Mouse (Mus musculus) layer of hippocampus, adult 11-12 months (tissue): ENCODE data around the gene Pde4c.

ENCODE experiments used
- DNase-seq: peaks from one replicate; pipeline ENCODE4 v3.0.0; 2022; ENCODE audit warnings: low spot score

Pde4c gene

DNA sequence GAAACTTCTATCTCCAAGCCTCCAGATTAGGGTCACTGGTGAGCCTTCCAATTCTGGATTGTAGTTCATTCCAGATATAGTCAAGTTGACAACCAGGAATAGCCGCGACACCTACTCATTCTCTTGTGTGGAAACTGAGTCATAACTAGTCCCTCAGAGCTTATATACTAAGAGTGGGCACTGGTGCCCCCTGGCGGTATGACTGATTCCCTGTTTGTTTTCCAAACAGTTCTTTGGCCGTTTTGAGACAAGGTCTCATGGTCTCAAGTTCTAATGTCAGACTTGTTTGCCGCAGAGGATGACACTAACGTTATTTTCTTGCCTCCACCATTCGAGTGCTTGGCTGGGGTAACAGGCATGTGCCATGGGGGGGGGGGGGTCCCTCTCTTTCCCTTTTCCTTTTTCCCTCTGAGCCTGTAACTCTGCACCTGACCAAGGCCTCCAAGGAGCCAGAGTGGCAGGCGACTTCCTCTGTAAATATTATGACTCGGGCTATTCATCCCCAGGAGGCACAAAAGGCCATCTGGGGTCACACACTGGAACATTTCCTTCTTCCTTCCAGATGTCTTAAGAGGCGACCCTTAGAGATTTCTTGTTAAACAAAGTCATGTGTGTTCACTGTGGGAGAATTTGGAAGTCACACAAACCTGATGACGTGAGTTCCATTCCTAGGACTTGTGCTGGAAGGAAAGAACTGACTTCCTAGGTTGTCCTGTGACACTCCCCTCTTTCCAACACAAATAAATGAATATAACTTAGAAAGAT lies 28.7 kb downstream of the Pde4c start:
- DNase-seq, result peak; percentile 83

DNA sequence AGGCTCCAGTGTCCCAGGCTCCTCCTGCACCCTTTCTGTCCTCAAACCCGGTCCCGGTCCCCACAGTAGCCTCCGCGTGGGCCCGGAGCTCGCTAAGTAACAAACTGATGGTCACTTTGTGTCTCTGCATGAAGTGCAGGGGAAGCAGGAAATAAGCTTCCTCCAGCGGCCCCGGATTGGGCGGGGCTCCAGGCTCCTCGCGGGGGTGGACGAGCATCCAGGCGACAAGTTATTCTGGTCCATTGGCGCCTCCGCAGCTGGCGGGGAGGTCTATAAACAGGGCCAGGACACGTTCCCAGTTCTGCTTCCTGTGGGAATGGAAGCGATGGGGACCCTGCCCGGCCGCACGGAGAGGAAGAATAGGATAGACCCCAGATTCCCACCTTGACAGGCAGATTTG lies 29.6 kb downstream of the Pde4c start:
- peak; percentile 85 for DNase-seq

DNA sequence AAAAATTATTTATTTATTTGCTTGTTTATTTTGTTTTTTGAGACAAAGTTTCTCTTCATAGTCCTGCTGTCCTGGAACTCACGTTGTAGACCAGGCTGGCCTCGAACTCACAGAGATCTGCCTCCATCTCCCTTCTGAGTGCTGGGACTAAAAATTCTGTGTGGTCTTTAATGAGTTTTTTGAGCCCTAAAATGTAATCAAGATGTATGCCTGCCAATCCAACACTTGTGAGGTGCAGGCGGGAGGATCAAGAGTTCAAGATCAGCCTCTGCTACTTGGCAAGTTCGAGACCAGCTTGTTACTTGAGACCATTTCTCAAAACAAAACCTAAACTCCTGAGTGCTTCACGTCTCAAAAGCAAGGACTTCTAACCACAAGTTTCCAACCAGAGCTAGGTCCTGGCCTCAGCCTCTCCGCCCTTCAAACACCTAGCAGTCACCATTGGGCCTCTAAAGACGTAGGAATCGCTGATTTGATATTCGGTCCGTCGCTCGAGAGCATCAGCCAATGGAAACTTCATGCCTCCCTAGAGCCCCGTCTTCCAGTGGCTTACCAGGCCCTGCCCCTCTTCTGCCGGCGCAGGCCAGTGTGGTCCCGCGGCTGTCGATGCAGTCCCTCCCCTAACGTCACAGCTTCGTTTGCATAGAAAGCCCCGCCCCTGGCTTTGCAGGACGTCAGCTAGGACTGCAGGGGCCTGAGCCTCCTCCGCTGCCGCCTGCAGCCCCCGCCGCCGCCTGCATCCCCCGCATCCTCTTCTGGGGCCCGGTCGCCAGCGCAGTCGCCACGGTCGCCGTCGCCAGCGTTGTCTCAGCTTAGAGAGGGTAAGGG lies 30.7 kb downstream of the Pde4c start, which contains the start of gene Rab3a:
Gene Rab3a (plus strand): TSS at position 637 of the 828 bp plus-strand sequence.
- peak; percentile 98 for DNase-seq

DNA sequence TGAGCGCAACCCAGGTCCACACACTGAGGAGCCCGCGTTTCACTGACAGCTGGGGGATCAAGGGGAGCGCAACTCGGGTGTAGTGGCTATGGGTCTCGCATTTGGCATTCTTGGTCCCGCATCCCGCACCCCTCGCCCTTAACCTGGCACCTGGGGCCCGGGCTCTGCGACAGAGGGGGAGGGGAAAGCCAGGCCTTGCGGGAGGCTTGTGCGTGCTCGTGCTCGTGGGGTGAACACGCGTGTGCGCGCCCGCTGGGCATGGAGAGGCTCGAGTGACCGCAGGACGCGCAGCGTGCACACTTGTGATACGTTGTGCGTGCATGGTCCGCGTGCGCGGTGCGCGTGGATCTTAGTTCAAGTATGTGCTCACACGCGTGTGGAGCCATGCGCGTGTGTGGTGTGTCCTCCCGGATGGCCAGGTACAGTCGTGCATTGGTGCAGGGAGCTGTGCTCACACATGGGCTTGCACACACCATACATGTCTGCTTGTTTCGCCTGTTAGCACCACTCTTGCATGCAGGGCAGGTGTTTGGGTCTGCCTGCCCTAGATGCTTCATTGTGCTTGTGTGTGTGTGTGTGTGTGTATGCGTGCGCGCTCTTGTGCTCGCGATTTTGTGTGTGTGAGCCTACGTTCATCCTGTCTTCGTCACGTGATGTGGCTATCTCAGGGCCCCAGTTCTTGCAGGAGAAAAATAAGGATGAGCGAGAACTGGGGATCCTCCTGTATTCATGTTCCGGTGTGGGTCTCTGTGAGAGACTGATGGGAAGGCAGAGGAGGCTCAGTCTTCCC lies 31.5 kb downstream of the Pde4c start:
- DNase-seq, result peak; percentile 86

DNA sequence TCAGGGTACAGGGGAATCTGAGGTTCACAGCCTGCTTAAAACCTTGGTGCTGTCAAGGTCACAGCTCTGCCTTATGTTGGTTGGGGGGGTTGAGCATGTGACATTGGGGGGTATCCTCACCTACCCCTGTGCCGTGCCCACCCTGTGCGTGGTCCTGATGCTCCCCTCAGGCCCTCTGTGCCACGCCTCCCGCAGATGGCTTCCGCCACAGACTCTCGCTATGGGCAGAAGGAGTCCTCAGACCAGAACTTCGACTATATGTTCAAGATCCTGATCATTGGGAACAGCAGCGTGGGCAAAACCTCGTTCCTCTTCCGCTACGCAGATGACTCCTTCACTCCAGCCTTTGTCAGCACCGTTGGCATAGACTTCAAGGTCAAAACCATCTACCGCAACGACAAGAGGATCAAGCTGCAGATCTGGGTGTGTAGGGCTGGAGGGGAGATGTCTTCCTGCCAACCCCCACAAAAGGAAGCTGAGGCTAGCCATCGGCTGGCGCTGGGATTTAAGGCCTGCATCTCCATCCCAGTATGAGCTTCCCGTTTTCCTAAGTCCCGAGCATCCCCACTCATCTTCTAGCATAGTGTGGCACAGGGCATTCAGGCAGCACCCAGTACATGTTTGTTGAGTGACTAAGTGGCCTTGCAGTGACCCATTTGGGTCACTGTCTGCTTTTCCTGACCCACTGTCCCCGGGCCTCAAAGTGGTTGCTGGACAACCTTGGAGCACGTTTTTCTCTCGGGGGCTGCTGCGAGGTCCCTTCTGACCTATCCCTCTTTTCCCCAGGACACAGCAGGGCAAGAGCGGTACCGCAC lies 32.3 kb downstream of the Pde4c start:
- peak; percentile 22 for DNase-seq

DNA sequence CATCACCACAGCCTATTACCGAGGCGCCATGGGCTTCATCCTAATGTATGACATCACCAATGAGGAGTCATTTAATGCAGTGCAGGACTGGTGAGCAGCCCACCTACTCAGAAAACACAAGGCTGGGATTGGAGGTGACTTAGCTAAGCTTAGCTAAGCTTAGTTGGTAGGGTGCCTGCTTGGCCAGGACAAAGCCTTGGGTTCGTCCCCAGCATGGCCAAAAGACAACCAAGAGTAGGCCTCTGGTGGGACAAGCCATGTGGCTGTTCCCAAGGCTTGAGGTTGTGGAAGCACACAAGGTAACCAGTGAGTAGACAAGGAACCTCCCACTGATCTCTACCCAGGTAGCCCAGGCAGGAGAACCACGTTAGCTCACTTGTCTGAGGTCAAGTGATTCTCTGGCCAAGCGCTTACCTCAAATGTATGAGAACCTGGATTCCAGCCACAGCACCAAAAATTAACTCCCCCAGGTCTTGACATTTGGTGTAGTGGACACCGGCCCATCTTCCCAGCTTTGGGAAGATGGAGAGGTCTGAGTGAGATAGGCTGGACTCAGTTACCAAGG lies 33.0 kb downstream of the Pde4c start:
- DNase-seq, result peak; percentile 11

DNA sequence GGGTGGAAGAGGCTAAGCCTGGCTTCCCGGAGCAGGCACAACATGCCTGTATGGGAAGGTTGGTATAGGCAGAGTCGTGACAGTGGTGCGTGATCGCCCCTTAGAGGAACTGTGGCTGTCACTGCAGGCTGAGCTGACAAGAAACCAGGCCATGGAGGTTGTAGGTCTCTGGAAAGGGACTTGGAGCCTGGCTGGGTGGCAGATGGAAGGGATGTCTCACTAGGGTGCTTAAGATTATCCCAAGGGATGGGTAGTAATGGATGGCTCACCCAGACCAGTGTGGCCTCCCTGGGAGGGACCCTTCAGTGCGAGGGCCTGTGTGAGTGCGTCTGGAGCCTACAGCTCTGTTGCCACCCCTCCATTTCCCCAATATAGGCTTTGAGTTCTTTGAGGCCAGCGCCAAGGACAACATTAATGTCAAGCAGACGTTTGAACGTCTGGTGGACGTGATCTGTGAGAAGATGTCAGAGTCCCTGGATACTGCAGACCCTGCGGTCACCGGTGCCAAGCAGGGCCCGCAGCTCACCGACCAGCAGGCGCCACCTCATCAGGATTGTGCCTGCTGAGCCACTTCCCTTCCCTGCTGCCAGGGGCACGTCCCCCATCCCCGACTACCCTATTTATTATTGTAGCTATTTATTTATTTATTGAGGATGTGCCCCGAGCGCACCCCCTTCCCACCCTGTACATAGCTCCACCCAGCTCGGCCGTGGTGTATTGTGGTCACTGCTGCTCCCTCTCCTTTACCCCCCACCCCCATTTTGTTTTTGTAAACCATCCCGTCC lies 34.2 kb downstream of the Pde4c start:
- no peak for DNase-seq

DNA sequence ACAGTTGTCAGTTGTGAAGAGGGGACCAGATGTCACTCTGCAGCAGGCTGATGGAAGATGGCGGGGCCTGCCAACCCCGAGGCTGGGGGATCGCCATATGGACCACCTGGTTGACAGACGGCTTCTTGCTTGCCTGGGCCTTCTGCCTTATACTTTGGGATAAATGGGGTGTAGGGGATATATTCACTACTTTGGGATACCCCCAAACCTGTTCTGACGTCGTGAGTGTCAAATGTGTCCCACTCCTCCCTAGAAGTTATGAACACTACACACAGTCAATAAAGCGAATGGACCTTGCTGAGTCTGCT lies 34.7 kb downstream of the Pde4c start:
- no peak for DNase-seq

DNA sequence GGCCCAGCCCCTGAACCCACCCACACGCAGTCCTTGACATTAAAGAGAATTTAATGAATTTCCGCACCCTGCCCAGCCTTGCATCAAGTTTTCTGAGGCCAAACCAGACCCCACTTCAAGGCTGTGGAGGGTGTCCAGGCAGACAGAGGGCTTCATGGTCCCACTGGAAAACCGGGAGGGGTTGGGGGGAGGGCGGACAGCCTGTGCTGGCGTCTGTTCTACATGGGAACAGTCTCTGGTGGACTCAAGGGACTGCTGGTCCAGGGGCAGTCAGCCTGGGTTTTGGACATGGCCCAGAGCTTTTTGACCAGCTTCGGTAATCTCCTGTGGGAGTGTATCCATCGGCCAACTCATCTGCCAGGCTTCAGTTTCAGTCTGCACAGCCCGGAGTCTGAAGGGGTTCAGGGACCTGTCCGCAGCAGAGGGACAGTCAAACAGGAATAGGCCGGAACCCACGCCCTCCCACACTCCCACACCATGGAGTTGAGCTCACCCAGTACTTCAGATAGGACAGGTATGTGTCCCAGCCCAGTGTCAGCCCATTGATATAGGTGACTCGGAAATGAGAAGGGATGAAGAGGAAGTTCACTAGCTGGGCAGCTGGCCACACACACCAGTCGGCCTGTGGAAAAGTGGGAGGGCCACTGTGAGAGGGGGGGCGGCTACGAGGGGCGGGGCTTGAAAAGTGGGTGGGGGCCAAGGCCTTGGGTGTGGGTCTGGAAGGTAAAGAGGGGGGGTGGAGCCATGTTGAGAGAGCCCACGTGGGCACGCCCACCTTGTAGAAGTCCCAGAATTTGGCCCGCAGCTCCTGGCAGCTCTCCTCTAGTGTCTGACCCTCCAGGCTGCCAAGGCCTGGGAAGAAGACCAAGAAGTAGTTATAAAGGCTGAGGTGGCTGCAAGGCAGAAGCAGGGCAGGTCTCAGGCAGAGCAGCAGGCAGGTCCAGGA lies 35.4 kb downstream of the Pde4c start:
- no peak for DNase-seq

DNA sequence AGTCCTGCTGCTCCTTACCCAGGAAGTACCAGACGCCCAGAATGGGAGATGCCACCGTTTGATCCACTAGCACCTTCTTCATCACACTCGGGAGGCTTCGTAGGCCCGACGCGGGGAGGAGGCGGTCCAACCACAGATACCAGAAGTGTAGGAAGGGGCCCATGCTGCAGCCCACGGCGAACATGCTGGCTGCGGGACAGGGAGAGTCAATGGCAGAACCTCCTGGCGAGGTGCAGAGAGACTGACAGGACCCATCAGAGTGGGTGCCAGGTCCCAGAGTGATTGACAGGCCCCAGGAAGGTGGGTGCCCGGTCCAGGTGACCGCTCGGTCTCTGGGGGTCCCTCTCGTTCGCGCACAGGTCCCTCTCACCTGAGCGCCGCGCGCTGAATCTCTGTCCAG lies 36.8 kb downstream of the Pde4c start:
- DNase-seq, result peak; percentile 56

DNA sequence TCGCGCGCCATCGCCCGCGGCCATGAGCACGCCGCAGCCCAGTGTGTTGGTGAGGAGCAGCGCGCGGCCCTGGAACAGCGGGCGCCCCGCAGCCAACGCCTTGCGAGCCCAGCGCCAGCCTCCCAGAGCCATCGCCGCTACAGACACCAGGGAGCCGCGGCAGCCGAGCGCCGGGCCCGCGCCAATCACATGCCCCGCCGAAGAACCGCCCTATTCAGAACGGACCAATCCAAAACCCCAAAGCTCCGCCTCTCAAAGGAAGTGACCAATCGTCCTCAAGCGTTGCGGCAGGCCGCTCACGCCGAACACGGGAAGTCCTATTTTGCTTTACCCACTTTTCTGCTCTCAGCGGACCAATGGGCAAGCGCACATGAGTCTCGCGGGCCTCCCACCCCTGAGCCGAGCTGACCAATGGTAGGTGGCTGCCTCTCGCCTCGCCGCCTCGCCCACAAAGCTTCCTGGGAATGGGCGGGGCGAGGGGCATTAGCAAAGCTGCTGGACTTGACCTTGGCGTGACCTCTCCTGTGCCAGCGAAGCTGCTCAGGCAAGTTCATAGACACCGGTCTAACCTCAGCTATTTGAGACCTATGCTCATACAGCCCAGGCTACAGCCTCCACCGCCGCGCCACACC lies 37.4 kb downstream of the Pde4c start, which contains the start of gene Mpv17l2:
Gene Mpv17l2 (minus strand): TSS at position 172 of the 632 bp plus-strand sequence.
- peak; percentile 97 for DNase-seq

DNA sequence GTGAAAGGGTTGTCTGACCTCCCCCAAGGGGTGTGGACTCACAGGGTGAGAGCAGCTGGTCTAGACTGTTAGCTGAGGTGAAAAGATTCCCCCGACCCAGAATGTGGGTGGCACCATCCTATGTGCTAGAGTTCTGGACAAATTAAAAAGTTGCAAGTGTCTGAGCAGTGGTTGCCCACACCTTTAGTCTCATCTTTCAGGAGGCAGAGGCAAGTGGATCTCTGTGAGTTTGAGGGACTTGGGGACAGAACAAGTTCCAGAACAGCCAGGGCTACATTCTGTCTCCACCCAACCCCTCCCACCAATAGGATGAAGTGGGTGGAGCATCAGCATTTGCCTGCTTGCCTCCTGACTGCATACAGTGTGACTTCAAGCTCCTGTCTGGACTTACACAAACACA lies 38.6 kb downstream of the Pde4c start:
- DNase-seq, result no peak

DNA sequence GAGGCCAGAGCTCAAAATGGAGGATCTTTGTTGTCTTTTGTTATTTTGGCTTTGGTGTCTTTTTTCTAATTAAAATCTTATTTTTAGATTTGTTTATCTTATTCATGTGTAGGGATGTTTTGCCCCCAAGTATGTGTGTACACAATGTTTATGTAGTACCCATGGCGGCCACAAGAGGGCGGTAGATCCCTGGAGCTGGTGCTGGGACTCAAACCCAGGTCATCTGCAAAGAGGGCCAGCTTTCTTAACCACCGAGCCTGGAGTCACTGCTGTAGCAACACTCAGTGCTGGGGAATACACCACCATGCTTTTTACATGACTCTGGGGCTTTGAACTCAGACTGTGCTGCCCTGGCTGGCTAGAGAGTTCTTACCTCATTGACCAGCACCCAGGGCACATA lies 39.8 kb downstream of the Pde4c start:
- DNase-seq, result no peak

DNA sequence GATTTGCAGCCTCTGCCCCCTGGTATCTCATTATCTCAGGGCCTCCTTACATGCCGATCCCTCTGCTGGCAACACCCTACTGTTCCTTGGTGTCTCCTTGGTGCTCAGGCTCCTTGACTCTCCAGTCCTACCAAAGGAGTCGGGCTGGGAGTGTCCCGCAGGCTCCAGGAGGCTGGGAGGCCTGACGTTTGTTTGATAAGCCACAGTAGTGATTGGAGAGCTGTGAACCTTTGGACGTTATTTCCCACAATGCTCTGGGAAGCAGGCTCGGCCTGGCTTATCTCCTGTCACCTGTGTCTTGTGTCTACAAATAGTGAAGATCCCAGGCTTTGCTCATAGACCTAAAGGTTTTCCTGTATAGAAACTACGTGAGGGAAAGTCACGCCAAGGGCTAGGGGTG lies 40.5 kb downstream of the Pde4c start:
- no peak for DNase-seq

DNA sequence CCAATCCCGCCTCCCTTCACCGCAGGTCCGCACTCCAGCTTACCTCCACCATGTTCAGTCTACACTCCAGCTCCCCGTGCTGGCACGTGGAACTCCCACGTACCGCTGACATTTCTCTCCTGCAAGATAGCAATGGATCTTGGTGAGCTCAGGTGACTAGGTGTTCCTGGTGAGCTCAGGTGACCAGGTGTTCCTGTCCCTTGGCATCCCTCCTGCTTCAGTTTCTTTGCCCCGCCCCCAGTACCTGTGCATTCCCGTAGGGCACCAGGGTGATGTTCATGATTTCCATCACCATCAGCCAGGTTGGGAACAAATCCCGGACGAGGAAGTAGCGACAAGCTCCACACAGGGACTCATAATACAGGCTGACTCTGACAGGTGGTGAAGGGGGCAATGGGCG lies 41.2 kb downstream of the Pde4c start:
- no peak for DNase-seq

DNA sequence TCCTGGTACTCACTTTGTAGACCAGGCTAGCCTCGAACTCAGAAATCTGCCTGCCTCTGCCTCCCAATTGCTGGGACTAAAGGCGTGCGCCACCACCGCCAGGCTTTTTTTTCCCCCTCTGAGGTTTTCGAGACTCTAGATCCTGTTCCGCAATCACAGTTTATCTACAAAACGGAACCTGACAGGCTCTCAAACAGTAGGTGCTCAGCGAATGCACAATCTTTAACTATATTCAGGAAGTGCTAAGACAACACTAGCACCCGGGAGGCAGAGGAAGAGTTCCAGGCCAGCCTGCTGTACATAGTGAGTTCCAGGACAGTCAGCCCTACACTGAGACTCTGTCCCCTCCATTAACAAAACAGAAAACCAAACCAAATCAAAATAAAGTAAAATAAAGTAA lies 41.8 kb downstream of the Pde4c start:
- DNase-seq, result no peak

DNA sequence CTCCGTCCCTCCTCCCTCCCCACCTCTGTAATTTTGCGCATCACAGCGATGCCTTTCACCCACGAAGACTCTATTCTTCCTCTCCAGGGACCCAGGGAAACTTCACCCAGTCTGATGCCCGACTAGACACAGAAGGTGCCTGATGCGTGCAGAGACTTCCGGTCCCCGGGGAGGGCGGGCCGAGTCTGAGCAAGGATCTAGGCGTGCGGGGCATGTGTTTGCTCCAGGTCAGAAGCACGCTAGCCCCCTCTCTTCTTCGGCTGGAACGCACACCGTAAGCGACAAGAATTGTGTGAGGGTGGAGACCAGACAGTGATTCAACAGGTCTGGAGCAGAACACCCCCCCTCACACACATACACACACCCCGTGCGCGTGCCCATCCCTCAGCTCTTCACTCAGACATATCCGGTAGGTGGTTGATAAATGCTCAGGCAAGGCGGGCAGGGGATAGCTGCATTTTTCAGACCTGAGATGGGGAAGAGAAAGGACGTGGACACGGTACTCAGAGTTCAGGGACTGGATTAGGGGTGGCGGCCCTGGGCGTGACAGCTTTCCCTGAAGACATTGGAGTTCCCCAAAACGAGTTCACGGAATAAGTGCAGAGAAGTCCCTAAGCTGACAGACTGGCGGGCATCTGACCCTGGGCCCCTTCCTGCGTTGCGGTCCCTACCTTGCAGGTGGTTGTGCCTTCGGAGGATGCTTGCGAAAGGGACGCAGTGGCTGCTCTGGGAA lies 42.5 kb downstream of the Pde4c start:
- no peak for DNase-seq
